ENCODE assay signal across 9 mouse cellular contexts in the genomic region with DNA sequence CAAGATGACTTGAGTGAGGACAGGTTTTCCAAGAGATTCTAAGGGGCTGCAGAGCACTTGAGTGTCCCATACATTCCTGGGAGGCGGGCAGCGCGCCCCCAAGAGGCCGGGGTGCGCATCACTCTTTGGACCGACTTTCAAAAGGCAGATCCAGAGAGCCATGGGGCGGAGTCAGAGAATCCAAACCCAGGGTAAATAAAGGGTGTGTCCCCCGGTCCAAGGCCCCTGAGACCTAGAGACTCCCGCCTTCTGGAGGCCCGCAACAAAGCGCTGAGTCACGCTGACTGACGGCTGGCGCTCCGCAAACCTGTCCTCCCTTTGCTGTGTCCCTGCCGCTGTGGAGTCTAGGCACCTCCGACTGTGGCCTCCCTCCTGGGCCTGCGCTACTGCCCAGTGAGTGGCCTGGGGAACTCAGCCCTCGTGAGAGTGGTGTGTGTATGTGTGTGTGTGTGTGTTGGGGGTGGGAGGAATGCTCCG. TPM values are rescaled to one million over a fixed set of nuclear protein-coding genes. Genes with fewer than 3 reads are reported as not detected.
DNase-seq lines count a peak whose midpoint lies in the region; ATAC-seq and TF ChIP-seq lines count a peak whose summit lies in the region.
"Had no signal": no experiment of that assay in that cellular context is flagged by ENCODE, and none has a peak within 500 bp of the region (broad histone marks: within the 10 kb centered on the region; RNA-seq: fewer than 3 reads in every experiment).

A gene (plus strand): TSS at position 87 of the 477 bp plus-strand sequence.

- peaks cover 7% of the 10 kb centered on the region for H3K4me1 ChIP-seq in E14TG2a.4 (replicated peaks; ENCODE audit: low read depth, low read length)
- no peaks in the 10 kb centered on the region for H3K4me1 ChIP-seq in forebrain, embryonic 11.5 days (replicated peaks; ENCODE audit: control insufficient read depth, insufficient read depth, low read length)
- H3K4me1 ChIP-seq in heart, embryonic 14.5 days (ENCODE audit: control insufficient read depth in 2 of 2, insufficient read depth in 2 of 2, low read length in 2 of 2) = no peaks in the 10 kb centered on the region
- H3K4me1 ChIP-seq in liver, embryonic 12.5 days = peaks cover 6% of the 10 kb centered on the region; the same call in 1 of the 2 replicates

- peak within 1 kb of the TSS; percentile 79 for H3K4me3 ChIP-seq in E14TG2a.4 (replicated peaks; ENCODE audit: low read length)
- peak within 1 kb of the TSS; percentile 26 for H3K4me3 ChIP-seq in forebrain, embryonic 11.5 days (ENCODE audit: low read depth, low read length)
- H3K4me3 ChIP-seq in heart, embryonic 14.5 days (ENCODE audit: control insufficient read depth in 1 of 2, insufficient read depth in 1 of 2, low read depth in 1 of 2, low read length in 2 of 2) = peak within 1 kb of the TSS; percentile 38 to 45
- H3K4me3 ChIP-seq in liver, embryonic 12.5 days = peak within 1 kb of the TSS; percentile 64
- peak within 1 kb of the TSS; percentile 28 for H3K4me3 ChIP-seq in myocyte

- peak; percentile 87 for ATAC-seq in forebrain, embryonic 11.5 days (replicated peaks; ENCODE audit: low FRiP score)
- ATAC-seq in heart, embryonic 14.5 days (ENCODE audit: insufficient number of reproducible peaks, insufficient read depth, low FRiP score, low read depth) = peak; percentile 50
- ATAC-seq in liver, embryonic 12.5 days = peak; percentile 99
- ATAC-seq: Patski had no signal

- no peak within 1 kb of the TSS for H3ac ChIP-seq in myocyte (ENCODE audit: control insufficient read depth, insufficient read length)

- peak within 1 kb of the TSS; percentile 52 for H3K9ac ChIP-seq in forebrain, embryonic 11.5 days (ENCODE audit: low read length)
- peak within 1 kb of the TSS; percentile 70 for H3K9ac ChIP-seq in heart, embryonic 14.5 days (ENCODE audit: low read length)
- H3K9ac ChIP-seq in liver, embryonic 12.5 days = peak within 1 kb of the TSS; percentile 74

- no peaks in the 10 kb centered on the region for H3K9me3 ChIP-seq in E14TG2a.4 (ENCODE audit: low read length)
- H3K9me3 ChIP-seq in forebrain, embryonic 11.5 days (ENCODE audit: control insufficient read depth, low read length) = no peaks in the 10 kb centered on the region
- H3K9me3 ChIP-seq in heart, embryonic 14.5 days (ENCODE audit: control insufficient read depth, low read length) = no peaks in the 10 kb centered on the region
- H3K9me3 ChIP-seq in liver, embryonic 12.5 days (replicated peaks) = no peaks in the 10 kb centered on the region

- TF ChIP-seq CTCF in E14TG2a.4 (conservative IDR thresholded peaks at IDR 0.05; ENCODE audit: low read length) = peak; percentile 45

- DNase-seq in c-Kit-positive CD71-positive TER-119-negative erythroid progenitor cells, embryonic 14.5 days (ENCODE audit: low read depth) = peak; percentile 68
- DNase-seq in forebrain, embryonic 11.5 days (ENCODE audit: low spot score) = peak; percentile 68
- peak; percentile 59 for DNase-seq in kidney, postnatal 10 days
- peak; percentile 5 for DNase-seq in splenic B cell, adult 2 months (ENCODE audit: low read depth, low spot score)

- H3K79me2 ChIP-seq in myocyte (ENCODE audit: control insufficient read depth, insufficient read depth) = no peaks in the 10 kb centered on the region

- H3K4me2 ChIP-seq in forebrain, embryonic 11.5 days (ENCODE audit: low read depth, low read length, severe bottlenecking) = peak within 1 kb of the TSS; percentile 48
- H3K4me2 ChIP-seq in heart, embryonic 14.5 days (ENCODE audit: low read length) = peak within 1 kb of the TSS; percentile 61
- H3K4me2 ChIP-seq in liver, embryonic 12.5 days = peak within 1 kb of the TSS; percentile 60
- H3K4me2 ChIP-seq in myocyte (ENCODE audit: low read depth) = peak within 1 kb of the TSS; percentile 77

- peak; percentile 47 for TF ChIP-seq POLR2A in myocyte (IDR thresholded peaks at IDR 0.05; ENCODE audit: insufficient read length, low read depth)

- H3K36me3 ChIP-seq in E14TG2a.4 (ENCODE audit: insufficient read depth, low read length) = peaks cover 11% of the 10 kb centered on the region
- H3K36me3 ChIP-seq in forebrain, embryonic 11.5 days (ENCODE audit: control insufficient read depth, insufficient read depth, low read length) = no peaks in the 10 kb centered on the region
- H3K36me3 ChIP-seq in heart, embryonic 14.5 days (ENCODE audit: control insufficient read depth, insufficient read depth, low read length) = no peaks in the 10 kb centered on the region
- H3K36me3 ChIP-seq in liver, embryonic 12.5 days = no peaks in the 10 kb centered on the region
- H3K36me3 ChIP-seq in myocyte (ENCODE audit: control insufficient read depth, insufficient read depth) = no peaks in the 10 kb centered on the region
- H3K36me3 ChIP-seq in splenic B cell, adult 2 months (ENCODE audit: control insufficient read depth, insufficient read depth, low read length, poor library complexity, severe bottlenecking) = no peaks in the 10 kb centered on the region

- 9% methylated on average over 20 of the region's 20 CpGs for WGBS in forebrain, embryonic 11.5 days
- WGBS in heart, embryonic 14.5 days = 7% methylated on average over 19 of the region's 20 CpGs
- 8% methylated on average over 20 of the region's 20 CpGs for WGBS in liver, embryonic 12.5 days (ENCODE audit: insufficient replicate concordance)

- no peak within 1 kb of the TSS for H3K27ac ChIP-seq in forebrain, embryonic 11.5 days (ENCODE audit: low read depth, low read length)
- peak within 1 kb of the TSS in 1 of 2 experiments; percentile 14; a peak in 1 of 4 replicates for H3K27ac ChIP-seq in heart, embryonic 14.5 days (replicated peaks in 1 of 2; ENCODE audit: control insufficient read depth in 1 of 2, insufficient read depth in 1 of 2, low read depth in 2 of 2, low read length in 2 of 2)
- H3K27ac ChIP-seq in liver, embryonic 12.5 days = peak within 1 kb of the TSS; percentile 81

- no peaks in the 10 kb centered on the region for H3K27me3 ChIP-seq in E14TG2a.4 (ENCODE audit: insufficient read depth, low read length)
- H3K27me3 ChIP-seq in forebrain, embryonic 11.5 days (ENCODE audit: control insufficient read depth, insufficient read depth, low read length) = peaks cover 4% of the 10 kb centered on the region; the same call in 1 of the 2 replicates
- no peaks in the 10 kb centered on the region for H3K27me3 ChIP-seq in heart, embryonic 14.5 days (ENCODE audit: control insufficient read depth, insufficient read depth, low read length)
- peaks cover 7% of the 10 kb centered on the region; the same call in 1 of the 2 replicates for H3K27me3 ChIP-seq in liver, embryonic 12.5 days (replicated peaks)
- no peaks in the 10 kb centered on the region for H3K27me3 ChIP-seq in myocyte (ENCODE audit: control insufficient read depth, insufficient read depth, insufficient read length)
- no peaks in the 10 kb centered on the region for H3K27me3 ChIP-seq in splenic B cell, adult 2 months (ENCODE audit: control insufficient read depth, insufficient read depth, low read length, poor library complexity, severe bottlenecking)

TF ChIP-seq in myocyte, 11 proteins besides CTCF, POLR2A, EP300 and RAD21:
- TF ChIP-seq MYOD1 (IDR thresholded peaks at IDR 0.05; ENCODE audit: control insufficient read depth in 1 of 3, insufficient read length in 2 of 3, low read depth in 2 of 3) (no peak), USF1 (IDR thresholded peaks at IDR 0.05; ENCODE audit: low read depth) (no peak), SRF (IDR thresholded peaks at IDR 0.05; ENCODE audit: control insufficient read depth, insufficient read length, low read depth) (no peak), REST (IDR thresholded peaks at IDR 0.05; ENCODE audit: insufficient read depth, insufficient read length) (no peak), TCF12 (IDR thresholded peaks at IDR 0.05; ENCODE audit: insufficient read depth, poor library complexity, severe bottlenecking) (no peak)
TF ChIP-seq in myocyte: peak in this region for 0.

RNA-seq across cellular contexts. Expression of the gene that starts here (rescaled TPM):
- 11.0 and 12.2 TPM in 2 replicates for polyA plus RNA-seq in forebrain, embryonic 11.5 days (2014; fragmentation: Nextera tagmentation; extraction: Ambion mirVana)
- polyA plus RNA-seq in heart, embryonic 14.5 days (2014; fragmentation: Nextera tagmentation; extraction: Ambion mirVana) = 6.5 and 8.0 TPM in 2 replicates
- 18.8 and 19.8 TPM in 2 replicates for polyA plus RNA-seq in liver, embryonic 12.5 days (2016; fragmentation: Nextera tagmentation; extraction: Ambion mirVana)
- 6.0 TPM for polyA plus RNA-seq in myocyte (2012; fragmentation: generic; extraction: Trizol)
- polyA plus RNA-seq: Patski had no signal

Comparison
In these comparisons a context has a peak if more than half of its experiments do, and no peak if none do; other contexts are left out.
1. H3K4me3 ChIP-seq: peak in every context shown above with its lines; median percentile 79 in E14TG2a.4; 64 in liver, embryonic 12.5 days; 42 in heart, embryonic 14.5 days; 28 in myocyte; 26 in forebrain, embryonic 11.5 days.
2. DNase-seq: peak in every context shown above with its lines; median percentile 68 in c-Kit-positive CD71-positive TER-119-negative erythroid progenitor cells, embryonic 14.5 days; 68 in forebrain, embryonic 11.5 days; 59 in kidney, postnatal 10 days; 5 in splenic B cell, adult 2 months.